Mouse (Mus musculus) lung, adult 18-20 months (tissue): ENCODE data around the gene Cdcp2.

Experiments used
- DNase-seq, 2 experiments: peaks; one replicate each; pipeline ENCODE4 v3.0.0; 2022; ENCODE audit warnings: mixed read lengths in 2 of 2

Gene Cdcp2

DNA sequence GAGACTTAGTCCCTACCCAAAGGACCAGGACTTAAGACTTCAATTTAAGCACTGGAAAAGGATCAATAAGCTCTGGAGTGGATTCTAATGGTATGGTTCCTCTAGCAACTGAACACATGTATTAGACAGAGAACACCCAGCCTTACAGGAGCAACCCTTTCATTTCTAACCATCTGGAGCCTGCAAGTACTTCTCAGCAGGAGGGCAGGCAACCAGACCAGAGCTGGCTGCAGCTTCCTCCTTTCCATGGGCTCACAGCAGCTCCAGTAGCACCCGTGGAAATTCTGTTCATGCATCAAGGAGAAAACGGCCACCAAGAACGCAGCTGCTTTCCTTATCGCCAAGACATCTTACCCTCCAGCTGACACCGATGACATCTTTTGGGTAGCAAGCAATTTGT, 39.0 kb downstream of the Cdcp2 start:
- DNase-seq = no peak

DNA sequence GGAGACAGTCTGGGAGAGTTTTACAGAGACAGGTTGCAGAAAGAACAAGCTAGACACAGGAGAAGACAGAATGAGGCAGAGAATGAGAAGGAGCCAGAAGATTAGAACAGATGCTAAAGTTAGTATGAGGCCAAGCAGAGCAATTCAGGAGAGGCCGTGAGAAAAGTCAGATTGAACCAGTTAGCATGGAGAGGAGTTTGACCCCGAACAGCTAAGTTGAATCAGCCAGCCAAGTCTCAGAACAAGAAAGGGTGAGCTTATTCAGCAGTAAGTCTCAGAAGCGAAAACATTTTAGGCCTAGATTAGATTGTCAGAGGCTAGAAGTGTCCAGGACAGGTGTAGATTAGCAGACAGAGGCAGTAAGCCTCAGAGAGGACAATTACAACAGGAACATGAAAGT, 39.8 kb downstream of the Cdcp2 start:
- no peak for DNase-seq

DNA sequence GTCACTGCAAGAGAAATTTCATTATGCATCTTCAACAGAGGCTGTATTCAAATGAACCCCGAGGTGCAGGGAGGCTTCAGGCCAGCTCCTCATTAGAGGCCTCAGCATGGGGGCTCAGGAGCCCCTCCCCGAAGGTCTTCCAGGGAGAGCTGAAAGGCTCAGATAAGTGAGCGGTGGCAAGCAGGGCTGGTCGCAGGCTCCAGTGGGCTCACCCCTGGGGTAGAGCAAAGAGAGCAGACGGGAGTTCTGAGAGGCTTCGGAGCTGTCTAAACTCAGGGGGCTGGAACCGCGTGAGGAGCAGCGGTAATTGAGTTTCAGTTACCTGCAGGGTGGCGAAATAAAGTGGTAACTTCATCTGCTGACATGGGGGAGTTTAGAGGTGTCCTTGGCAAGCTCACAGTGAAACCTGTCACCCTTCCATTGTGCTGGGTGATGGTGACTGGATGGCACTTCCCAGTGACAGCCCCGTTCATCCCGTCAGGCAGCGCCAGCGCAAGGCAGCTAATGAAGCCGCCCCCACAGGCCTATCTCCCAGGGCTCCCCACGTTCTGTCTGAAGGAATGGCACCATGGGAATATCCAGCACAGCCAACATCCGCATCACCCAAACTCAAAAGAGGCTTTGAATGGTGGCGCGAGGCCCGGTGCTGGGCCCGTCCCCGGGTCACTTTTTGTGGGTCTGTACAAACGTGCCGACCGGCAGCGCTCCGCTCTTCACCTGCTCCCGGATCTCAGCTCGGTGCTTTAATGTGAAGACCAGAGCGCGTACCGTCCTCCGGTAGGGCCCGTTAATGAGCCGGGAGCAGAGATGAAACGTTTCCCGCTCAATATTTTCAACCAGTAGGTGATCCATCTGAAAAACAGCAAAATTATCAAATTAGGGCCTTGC, 42.5 kb downstream of the Cdcp2 start:
- DNase-seq = no peak

DNA sequence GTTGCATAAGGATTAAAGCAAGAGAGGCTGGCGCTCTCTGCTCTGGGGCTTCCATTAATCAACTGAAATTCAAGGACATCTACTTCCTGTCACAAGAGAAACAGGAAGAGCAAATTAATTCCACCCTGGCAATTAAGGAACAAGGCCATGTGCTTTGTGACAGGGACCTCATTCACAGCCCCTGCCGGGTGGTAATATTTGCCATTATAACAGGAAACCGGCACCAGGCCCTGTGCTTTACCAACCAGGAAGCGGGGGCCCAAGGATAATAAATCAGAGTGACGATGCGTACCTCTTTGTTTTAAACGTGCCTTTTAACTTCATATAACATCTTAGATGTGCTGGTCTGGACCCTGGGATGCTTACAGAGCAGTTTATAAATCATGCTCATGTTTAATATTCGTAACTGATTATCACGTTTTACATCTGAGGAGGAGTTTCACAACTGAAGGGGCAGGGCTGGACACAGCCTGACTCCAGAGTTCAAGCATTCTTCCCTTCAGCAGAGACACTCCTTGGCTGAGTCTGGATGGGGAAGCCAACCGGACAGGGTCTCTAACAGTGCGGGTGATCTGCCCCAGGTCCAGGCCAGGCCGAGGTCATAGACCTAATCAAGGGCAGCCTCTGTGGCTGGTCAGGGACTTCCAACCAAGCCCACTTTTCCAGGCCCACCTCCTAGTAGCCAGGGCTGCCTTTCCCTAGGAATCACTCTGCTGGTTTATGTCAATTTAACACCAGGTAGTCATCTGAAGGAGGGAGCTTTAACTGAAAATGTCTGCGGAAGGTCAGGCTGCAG, 43.3 kb downstream of the Cdcp2 start:
- peak; percentile 11 to 25 for DNase-seq

DNA sequence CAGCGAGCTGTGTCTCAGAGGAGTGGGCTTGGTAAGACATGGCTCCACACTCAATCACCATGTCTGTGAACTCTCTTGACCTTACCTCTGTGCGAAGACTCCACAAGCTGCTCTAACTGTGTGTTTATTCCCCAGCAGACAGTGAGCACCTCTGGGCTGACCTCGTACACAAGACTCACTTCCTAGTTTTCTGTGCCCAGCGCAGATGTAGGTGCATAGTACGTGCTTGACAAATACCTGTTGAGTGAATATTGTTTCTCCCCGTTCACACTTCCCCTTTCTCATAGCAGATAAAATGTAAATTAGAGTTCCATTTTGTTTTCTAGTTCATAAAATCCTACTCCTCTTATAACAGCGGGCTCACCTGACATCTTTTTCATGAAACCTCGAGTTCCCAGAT, 46.8 kb downstream of the Cdcp2 start:
- DNase-seq = no peak

DNA sequence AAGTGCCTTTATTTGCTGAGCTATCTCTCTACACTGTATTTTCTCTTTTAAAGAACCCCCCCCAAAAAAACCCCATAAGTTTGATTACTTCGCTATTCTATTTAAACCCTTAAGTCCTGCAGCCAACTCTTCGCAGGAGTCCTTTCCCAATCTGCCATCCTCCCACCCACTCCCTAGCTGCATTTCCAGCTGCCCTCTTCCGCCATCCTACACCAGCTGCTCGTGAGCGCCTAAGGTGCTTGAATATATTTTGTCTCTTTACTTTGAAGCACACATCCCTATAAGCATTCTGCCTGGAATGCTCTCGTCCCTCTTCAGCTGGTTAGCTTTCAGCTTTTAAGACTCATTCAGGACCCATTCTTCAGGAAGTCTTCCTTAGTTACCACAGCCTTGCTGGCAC, 54.3 kb downstream of the Cdcp2 start:
- no peak for DNase-seq

DNA sequence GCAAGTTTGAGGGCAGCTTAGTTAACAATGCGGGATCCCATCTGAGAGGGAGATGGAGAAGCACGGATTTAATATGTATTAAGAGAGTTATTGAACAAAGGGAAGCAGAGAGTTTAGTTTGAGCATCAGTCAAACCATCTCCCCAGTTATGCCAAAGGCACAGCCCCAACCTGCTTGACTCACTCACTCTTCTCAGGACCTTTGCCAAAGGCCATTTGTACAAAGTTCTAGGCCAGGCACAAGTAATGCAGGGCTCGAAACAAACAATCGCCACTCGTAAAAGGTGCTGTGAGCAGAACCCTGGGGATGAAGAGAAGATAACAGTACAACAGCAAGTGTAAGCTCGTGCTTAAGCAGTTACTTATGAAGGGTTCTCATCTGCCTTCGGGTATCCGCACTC, 55.9 kb downstream of the Cdcp2 start:
- DNase-seq = no peak

DNA sequence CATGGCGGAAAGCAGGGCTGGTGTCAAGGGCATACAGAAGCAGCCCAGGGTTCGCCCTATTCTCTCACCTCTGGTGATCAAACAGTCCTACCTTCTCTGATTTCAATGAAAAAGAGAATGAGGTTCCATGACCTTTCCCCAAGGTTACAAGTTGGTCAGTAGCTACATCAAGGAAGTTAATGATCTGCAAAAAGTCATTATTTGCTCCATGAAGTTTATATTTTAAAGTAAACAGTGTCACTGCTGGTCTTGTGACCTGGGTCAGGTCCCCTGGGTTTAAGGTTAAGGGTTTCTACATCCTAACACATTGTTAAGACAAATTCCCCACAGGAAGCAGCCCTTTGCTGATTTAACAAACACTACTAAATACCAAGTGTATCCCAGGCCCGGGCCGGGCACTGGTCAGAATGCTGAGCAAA, 60.3 kb downstream of the Cdcp2 start:
- no peak for DNase-seq

DNA sequence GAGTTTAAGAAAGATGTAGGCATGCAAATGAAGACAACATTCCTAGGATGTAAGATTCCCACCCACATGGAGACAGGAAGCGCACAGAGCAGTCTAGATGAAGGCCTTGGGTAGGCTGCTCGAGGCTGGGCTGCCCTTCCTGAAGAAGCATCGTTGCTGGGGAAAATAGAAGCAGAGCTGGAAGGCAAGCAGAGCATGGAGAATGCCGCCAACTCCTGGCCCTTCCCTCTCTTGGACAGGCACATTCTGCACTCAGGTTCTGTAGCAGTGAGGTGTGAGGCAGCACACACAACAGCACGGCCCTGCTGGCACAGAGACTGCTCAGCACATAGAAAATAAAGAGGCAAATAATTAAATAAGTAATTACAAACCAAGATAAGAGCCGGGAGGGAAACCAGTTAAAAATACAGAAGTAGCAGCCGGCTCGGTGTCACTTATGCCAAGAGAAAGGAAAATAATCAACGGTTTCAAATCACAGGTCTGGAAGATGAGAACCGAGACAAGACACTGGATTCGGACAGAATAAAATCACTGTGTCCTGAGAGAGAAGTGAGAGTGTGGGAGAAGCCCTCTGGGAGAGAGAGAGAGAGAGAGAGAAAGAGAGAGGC, 62.6 kb downstream of the Cdcp2 start:
- no peak for DNase-seq

DNA sequence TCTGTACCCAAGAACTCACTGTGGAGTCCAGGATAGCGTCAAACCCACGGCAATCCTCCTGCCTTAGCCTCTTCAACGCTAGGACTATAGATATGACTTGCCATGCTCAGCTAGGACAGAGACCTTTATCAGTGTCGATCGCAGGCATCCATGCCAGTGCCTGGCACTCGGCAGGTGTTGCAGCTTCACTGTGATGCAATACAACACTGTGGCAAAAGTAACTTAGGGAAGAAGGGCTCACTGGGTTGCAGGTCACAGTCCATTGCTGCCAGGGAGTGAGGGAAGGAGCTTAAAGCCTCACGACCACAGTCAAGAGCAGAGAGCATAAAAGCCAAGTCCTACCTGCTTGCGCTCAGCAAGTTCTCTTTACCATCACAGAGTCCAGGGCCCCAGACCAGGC, 63.5 kb downstream of the Cdcp2 start:
- DNase-seq = no peak
